Mouse (Mus musculus) embryo, embryonic 10 days (tissue): ENCODE data around the gene Tppp2.

Experiments used
- DNase-seq: peaks from one replicate; pipeline ENCODE4 v3.0.0-alpha.2; 2015; ENCODE audit warnings: low spot score

Tppp2 gene

GRCm38 (mm10) chr14:51960316-51960715 lies 42.1 kb downstream of the Tppp2 start:
- DNase-seq: no peak

- DNase-seq: no peak
These were observed 49.2 kb downstream of the Tppp2 start for GRCm38 (mm10) chr14:51967400-51967799.
